Mouse (Mus musculus) mature B cell (primary cell): Measurements from ENCODE around the gene Smndc1.

ENCODE experiments used
- in situ Hi-C: fragments of 300-500 bp; cut with MboI; formaldehyde crosslinking; loops from 2 replicates; pipeline ENCODE4 v1.14.3; 2019

Smndc1 gene

DNA sequence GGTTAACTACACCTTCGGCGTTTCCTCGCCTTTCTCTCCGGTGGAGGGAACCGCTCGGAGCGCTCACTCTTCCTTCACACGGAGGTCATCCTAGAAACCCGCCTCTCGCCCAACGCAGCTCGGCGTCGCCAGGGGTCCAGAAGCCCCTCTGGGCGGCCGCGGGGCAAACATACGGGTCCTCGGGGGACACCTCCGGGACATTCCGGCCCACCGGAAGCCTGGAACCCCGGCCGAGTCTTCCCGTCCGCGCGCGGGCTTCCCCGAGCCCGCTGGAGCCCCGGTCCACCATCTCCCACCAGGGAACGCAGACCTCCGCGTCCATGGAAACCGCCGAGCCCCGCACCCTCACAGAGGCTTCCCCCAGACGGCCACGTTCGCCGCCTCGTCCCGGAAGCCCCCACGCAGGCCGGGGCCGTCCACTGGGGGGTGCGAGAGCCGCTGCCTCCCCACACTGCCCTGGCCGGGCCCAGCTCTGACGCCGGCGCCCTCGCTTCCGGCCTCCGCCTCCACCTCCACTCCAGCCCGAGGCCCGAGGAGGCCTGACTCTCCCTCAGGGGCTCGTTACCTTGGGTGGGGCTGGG, 437 bp downstream of the Smndc1 start:
- in situ Hi-C loops, result loop anchor here (10.0 to 25.0 kb wide), 2 partner anchors 185 to 1697 kb away; no protein-coding TSS in a partner anchor

DNA sequence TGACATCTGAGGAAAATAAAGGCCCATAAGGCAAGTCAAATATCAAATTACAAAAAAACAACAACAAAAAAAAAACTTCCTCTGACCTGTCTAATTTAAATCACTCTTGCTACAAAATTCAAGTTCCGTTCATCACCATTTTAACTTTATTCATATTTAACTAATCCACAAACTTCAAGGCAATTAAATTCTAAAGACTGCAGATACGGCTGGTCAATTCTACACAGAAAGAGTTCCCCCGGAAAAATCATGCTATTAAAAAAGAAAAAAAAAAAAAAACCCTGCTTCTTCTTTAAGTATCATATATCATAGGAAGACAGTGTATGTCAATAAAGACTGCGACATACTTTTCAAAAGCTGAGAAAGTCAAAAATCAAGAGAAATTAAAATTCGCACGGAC, 961 bp downstream of the Smndc1 start:
- in situ Hi-C loops, result loop anchor here (25.0 kb wide), 1 partner anchor 1698 kb away; no protein-coding TSS in a partner anchor

DNA sequence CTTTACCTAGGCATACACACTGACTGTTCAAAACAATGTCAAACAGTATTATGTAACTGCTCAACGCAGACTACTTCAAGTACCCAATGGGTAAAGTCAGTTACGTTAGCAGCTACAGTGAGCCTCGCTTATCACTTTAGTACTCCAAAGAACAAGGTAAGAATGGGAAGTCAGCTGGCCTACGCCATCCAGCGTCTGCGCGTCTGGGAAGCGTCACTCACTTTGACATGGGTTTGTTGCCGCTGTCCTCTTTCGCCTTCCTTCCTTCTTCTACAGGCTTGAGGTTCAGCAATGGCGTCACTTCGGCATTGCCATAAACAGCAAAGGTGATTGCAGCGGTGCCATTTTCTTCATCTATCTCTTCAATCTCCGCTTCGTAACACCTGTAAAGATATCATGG, 7.0 kb downstream of the Smndc1 start:
- in situ Hi-C loops, result loop anchor here (25.0 kb wide), 1 partner anchor 1704 kb away; no protein-coding TSS in a partner anchor

DNA sequence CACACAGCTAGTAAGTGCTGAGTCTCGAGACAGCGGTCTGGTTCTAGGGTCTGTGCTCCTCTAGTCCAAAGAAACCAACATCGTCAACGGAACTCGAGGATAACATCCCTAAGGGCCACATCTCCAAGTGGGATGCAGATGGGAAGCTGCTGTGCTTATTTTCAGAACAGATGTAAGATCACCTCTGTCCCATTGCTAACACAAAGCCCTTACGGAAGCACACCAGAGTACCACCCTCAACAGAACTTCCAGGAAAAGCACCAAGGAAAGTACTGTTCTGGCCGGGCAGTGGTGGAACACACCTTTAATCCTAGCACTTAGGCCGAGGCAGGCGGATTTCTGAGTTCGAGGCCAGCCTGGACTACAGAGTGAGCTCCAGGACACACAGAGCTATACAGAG, 12.0 kb downstream of the Smndc1 start:
- in situ Hi-C loops, result loop anchor here (10.0 to 25.0 kb wide), 2 partner anchors 124 to 1709 kb away; no protein-coding TSS in a partner anchor

DNA sequence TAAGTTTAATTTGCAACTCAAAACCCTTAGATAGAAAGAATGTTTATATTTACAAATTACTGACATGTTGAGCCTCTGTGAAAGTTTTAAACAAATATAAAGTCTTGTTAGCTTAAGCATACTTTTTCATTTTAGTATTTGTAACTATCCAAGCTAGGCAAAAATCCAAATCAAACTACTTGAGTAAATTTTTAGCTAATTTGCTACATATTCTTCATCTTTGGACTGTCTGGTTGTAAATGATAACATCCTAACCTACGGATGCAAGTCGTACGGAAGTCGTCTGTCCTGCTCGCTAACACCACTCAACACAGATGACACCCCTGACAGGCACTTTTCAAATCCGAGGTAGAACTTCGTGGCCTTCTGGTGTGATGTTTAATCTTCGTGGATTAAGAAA, 12.7 kb downstream of the Smndc1 start:
- in situ Hi-C loops, result loop anchor here (10.0 to 25.0 kb wide), 2 partner anchors 123 to 1710 kb away; no protein-coding TSS in a partner anchor

DNA sequence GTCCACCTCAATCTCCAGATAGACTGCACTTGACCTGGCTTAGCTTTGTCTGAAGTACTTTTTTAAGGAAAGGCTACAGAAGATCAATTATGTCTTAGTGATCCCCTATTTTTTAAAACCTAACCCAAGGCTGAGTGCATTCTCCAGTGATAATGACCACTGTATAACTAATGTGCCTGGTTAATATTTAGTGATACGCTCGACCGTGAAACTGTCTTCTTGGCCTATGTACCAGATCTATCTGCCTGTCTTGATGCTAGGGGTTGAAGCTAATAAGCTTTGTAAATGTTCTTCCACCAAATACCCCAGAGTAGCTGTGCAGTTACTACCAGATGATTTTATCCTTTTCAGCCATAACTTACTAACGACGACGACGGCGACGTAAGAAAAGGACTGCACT, 14.6 kb downstream of the Smndc1 start:
- in situ Hi-C loops, result loop anchor here (10.0 to 25.0 kb wide), 2 partner anchors 121 to 1711 kb away; no protein-coding TSS in a partner anchor

DNA sequence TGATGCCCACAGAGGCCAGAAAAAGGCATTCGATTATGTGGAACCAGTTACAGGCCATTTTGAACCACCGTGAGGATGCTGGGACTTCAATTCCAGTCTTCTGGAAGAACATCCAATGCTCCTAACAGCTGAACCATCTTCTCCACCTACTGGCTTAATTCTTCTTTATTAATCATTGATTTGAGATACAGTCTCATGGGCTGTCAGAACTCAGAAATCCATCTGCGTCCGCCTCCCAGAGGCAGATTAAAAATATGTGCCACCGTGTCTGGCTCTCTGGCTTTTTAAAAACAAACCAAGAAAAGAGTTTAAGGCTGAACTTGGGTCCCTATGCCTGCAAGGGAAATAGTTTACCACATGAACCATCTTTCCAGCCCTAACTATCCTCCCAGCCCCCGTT, 15.1 kb downstream of the Smndc1 start:
- in situ Hi-C loops, result loop anchor here (10.0 to 25.0 kb wide), 2 partner anchors 120 to 1712 kb away; no protein-coding TSS in a partner anchor

DNA sequence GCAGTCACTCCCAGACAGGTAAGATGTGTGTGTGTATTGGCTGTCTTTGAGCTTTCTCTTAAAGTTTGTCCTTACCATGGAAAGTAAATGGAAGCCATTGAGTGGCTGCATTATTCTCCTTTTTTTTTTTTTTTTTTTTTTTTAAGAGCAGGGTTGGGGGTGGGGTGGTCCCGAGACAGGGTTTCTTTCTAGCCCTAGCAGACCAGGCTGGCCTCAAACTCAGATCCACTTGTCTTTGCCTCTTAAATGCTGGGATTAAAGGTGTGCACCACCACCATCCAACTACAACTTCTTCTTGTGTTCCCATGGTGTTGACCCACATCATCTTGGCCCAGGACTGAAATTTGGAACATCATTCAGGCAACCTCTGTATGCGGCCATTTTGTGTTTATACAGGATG, 16.8 kb downstream of the Smndc1 start:
- in situ Hi-C loops, result loop anchor here (10.0 kb wide), 1 partner anchor 119 kb away; no protein-coding TSS in a partner anchor

DNA sequence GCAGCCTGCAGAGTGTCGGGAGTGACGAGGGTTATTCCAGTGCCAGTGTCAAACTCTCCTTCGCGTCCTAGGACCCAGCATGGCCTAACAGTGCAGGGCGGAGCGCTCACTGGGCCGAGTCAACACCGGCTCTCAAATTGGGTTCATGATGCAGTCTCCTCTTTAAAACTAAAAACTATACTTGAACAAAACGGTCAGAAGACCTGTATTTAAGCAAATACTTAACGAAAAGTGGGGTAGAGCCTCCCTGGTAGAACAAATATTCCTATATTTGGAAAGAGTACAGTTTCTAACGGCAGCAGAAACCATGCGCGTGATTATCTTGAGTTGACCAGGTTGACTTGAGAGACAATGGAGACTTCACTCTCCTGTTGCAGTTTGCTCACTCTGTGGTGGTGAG, 18.7 kb downstream of the Smndc1 start, which contains the start of gene Gm10197:
Gene Gm10197 (minus strand): TSS at position 101 of the 400 bp plus-strand sequence.
- in situ Hi-C loops, result loop anchor here (10.0 kb wide), 1 partner anchor 117 kb away; no protein-coding TSS in a partner anchor

DNA sequence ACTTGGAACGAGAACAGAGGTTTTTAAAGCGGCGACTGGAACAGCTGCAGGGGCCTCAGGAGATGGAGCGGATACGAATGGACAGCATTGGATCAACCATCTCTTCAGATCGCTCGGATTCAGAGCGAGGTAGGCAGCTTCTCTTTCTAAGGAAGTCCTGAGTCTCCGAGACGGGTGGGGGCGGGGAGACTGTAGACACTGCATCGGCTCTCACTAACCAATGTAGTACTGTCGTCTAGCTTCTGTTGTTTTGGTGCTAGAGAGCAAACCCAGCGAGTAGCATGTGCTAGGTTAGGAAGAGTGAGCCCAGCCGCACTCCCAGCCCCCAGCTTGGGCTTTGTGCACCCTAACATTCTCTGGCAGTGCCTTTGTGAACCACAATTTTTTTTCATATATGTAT, 20.1 kb downstream of the Smndc1 start:
- in situ Hi-C loops, result loop anchor here (10.0 kb wide), 1 partner anchor 115 kb away; no protein-coding TSS in a partner anchor

DNA sequence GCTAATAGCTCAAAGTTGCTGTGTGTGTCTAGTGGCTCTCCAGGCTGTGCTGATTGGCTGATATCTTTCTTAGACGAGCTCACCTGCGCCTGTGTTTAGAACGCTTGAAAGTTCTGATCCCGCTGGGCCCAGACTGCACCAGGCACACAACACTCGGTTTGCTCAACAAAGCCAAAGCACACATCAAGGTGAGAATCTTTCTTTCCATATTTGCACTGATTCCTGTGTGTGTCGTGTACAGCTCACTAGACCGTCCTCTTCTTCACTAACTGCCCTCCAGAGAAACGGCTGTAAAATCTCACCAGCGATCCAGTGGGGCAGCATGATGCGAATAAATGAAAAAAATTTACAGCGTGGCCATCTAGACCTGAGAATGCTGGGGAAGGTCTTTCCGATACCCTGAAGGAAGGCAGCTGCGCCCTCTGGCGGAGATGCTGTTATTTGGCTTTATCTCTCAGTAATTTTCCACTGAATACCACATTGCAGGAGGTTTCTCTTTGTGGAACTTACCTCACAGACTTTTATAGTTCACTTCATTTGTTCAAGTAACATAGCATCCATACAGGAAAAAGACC, 20.8 kb downstream of the Smndc1 start:
- in situ Hi-C loops, result loop anchor here (10.0 kb wide), 1 partner anchor 115 kb away; no protein-coding TSS in a partner anchor

DNA sequence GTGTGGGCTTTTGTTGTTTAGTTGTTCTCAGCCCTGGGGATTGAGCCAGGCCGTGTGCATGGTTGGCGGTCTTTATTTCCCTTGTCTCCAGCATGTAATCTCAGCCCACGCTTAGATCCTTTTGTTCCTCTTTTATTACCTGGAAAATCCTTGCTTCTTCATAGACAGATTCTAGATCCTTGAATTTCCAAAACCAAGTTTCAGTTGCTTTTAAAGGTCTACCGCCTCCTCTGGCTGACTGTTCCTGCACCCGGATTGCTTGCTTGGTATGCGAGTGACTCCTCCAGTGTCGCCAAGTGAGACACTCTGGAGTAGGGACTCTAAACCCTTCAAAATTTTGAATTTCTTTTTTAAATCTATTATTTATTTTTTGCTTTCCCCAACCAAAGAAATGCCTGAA, 23.5 kb downstream of the Smndc1 start:
- in situ Hi-C loops, result no loop called here

DNA sequence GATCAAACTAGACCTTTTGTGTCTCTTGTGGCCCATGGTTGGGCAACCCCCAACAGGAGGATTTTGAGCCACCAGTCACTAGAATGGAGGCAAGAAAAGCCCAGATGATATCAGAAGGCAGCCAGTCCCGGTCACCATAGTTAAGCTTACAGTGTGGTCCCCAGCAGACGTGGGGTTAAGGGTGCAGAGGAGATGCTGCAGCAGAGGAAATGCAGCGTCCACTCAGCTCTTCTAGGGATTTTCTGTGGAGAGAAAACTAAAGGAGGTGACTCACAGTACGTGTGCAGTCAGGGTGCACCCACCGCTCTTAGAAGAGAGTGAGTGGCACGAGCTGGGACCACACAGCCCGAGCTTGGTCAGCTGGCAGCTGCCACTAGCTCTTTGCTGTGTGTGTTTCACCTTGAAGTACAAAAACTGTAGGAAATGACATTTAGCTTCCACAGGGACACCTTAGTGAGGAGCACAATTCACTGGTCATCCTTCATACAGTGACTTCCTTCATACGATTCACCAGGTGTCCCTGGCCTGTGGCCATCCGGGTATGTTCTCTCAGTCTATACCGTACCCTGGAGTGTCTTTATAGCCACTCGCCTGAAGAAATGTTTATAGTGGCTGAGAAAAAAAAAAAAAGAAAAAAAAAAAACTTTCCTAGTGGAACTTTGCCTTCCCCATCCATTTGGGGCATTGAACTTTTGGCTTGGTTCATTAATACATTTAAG, 24.2 kb downstream of the Smndc1 start:
- in situ Hi-C loops, result no loop called here

DNA sequence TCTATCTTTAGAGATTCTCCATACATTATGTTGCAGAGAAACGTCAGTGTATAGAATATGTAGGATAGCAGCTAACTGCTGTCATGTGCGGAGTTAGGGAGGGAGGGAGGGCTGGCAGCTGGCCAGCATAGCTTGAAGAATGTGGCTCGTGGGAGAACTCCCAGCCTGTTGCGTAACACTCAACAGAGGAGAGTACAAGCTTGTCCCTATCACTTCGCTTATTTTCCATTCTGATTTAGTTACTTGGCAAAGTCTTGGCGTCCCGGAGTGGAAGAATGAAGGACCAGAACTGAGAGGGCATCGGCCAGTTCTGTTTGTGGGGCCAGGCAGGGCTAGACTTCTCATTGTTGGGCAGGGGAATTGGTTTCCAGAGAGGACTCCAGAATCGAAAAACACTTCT, 25.4 kb downstream of the Smndc1 start:
- in situ Hi-C loops, result no loop called here

DNA sequence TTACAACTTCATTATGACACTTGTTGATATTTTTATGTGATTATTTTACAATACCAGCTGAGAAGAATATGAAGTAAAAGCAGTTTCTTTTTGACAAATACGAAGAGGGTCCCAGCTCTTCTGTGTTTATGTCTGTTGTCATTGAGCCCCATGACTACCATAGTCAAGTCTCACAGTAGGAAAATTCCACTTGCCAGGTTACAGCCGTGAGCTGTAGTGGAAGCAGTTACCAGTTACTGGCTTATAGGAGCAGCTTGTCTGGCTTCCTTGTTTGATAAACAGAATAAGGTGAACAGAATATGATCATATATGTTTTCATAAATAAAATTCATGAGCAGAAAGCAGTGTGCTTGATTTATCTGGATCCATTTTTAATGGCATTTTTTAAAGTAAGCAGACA, 25.8 kb downstream of the Smndc1 start:
- in situ Hi-C loops, result no loop called here

DNA sequence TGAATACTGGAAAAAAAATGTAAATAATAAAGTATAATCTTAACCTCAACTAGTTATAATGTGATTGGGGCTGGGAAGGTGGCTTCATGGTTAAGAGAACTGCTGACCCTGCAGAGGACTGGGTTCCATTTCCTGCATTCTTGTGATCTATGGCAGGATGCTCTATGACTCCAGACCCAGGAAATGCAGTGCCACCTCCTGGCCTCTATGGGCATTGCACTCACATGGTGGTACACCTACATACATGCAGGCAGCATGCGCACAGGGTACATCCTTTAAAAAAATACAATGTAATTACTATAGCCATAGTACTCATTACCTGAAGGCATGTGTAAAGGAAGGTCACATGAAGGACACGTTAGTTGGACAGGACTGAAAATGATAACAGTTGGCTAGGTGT, 27.4 kb downstream of the Smndc1 start:
- in situ Hi-C loops, result no loop called here

DNA sequence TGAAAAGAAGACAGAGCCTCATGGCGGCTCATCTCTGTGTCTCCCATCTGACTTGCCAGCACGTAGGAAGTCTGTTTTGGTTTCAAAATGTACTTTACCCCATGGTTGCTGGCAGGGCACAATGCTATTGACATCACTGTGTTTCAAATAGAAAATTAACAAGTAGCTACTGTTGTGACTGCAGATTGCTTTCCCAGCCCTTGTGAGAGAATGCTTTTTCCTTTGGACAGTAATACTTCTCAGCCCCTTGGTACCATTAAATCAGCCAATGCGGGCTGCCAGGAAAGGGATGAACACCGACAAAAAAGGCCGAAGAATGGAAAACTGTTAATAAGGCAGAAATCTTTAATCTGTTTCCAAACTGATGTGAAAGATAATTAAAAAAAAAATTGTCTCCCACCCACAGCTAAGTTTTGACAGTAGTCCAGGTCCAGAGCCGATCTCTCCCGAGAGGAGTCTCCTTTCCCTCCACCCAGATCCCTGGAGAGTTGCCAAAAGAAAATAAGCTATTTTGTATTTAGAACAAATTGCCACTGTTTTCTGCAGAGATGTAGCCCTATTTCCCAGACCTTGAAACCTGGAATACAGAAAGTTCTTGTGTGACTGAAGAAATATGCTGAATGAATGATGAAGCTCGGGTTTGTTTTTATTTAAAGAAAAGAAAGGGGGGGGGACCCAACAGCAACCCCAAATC, 30.0 kb downstream of the Smndc1 start:
- in situ Hi-C loops, result no loop called here

DNA sequence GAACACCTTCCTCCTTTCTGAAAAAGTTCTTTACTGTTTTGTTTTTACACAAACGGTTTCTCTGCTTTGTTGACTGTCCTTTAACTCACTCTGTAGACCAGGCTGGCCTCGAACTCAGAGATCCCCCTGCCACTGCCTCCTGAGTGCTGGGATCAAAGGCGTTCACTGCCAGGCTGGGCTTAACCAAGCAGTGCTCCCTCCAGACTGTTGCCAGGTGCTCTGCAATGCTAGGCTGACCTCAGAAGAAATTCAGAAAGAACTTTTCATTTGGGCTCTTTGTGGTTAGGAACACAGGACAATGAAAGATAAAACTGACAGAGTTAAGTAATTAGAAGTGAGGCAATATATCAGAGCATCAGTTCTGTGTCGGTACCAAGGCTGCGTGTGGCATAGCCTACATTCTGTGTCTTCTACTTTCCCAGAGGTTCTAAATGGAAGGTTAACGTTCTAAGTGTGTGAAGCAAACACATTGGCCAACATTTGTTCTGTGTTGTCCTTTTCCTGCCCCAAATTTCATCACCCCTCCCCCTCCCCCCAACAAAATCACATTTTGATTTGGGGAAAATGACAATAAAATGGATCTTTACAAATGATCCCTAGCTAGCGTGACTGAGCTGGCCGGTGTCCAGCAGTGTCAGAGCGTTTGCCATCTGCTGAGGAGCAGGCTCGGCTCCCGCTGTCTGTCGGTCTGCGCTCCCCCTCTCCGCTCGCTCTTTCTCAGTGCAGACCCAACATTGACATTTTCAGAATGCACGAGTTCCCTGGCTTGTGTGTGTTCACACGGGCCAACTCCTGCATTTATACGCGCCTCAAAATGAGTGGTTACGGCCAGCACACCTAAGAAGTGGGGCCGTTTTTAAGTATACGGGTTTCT, 31.0 kb downstream of the Smndc1 start:
- in situ Hi-C loops, result no loop called here

DNA sequence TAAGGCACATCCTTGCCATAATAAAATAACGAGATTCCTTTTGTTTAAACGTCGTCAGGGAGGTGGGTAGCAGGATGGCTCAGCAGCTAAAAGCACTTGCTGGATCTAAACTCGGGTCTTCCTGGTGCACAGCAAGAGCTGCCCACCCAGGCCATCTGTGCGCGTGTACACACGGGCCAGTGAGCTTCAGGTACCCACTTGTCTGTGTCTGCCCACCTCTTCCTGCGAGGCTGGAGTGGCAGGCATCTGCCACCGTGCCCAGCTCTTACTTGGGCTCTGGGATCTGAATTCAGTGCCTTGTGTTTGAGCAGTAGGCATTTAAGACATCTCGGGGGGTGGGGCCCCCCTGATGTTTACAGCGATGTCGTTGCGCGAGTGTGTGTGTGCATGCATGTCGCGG, 35.3 kb downstream of the Smndc1 start:
- in situ Hi-C loops, result no loop called here

DNA sequence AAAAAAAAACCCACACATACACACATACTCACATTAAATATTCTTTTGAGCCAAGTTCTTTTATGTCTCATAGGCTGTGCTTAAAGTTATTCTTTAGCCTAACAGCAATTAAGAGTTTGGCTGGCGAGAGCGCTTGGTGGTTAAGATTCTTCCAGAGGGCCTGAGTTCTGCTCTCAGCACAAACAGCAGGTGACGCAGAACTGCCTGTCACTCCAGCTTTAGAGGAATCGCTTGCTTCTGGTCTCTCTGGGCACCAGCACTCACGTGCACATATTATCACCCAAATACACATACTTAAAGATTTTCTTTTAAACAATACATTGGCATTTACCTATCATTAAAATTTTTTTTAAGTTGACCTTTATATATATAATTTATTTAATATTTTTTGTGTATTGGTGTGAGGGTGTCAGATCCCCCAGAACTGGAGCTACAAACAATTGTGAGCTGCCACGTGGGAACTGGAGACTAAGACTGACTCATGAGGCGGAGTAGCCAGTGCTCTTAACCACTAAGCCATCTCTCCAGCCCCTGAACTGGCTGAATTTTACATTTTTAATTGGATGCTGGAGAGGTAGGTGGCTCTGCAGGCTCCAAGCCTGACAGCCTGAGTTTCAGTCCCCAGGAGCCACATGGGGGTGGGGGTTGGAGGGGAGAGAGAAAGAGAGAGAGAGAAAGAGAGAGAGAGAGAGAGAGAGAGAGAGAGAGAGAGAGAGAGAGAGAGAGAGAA, 35.9 kb downstream of the Smndc1 start:
- in situ Hi-C loops, result no loop called here
